Mouse (Mus musculus) thymus, postnatal 4 days (tissue): ENCODE results near the gene Gns.

Experiments
- DNase-seq: peaks from one replicate; pipeline ENCODE4 v3.0.0; 2021

Gene Gns

DNA sequence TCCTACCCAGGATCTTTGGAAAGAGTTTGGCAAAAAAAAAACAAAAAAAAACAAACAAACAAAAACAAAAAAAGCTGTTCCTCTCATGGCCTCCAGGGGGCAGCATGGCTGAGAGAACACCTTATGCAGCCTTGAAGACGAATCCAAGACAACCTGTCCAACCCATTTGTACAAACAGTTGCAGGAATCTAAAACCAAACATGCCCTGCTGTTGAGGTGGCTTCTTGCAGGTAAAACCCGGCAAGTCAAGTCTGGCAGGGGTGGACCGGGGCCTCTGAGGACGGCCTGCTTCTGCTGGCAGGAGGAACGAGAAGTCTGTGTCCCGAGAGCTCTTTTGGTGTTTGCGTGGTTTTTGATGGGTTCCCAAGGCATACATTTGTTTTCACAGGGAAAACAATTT is 44.8 kb downstream of the Gns start:
- peak; percentile 51 for DNase-seq

DNA sequence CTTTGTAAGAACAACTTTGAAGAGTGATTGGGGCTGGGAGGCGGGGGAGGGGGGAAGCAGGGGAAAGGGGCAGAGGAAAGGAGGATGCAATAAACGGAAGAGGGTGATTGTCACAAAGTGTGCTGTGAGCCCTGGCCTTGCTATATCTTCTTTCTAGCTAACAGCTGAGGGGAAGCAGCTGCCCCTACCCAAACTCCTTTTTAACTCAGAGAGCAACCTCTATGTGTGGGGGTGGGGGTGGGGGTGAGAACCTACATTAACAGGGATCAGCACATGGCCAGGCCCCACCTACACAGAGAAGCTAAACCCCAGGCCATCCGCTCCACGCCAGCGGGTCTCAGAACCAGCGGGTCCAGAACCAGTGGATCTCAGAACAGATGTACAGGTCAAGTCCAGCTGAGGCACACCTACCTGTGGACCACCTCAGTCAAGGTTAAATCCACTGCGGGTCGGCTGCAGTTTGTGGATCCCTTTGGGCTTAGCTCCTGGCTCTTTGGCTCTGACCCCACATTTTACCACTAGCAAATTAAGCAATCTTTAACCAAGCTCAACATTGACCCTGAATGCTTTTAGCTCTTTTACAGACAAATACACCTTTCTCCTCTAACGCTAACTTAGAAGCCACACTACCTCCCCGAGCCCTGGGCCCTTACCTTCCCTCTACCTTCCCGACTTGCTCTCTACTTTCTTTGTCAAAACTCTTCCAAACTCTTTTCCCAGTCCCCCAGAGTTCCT is 47.0 kb downstream of the Gns start:
- no peak for DNase-seq

- DNase-seq = no peak
Measured at GRCm38 (mm10) chr10:121412824-121413223, 47.9 kb downstream of the Gns start.

DNA sequence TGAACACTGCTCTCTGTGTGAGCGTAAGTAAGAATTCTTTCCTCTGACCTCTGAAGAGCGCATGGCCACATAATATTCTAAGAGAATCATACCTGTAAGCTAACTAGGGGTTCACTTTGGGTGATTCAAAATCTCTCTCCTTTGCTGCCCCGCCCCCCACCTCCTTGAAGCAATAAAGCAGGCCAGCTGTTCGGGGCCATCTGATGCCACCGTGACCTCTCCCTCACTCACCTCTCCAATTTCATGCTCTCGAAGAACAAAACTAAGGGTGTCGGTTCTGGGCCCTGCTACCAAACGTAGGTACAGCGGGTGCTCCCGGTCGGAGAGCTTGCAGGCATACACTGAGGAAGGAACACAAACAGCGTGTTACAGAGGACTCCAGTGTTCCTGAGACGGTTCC is 49.2 kb downstream of the Gns start:
- no peak for DNase-seq

DNA sequence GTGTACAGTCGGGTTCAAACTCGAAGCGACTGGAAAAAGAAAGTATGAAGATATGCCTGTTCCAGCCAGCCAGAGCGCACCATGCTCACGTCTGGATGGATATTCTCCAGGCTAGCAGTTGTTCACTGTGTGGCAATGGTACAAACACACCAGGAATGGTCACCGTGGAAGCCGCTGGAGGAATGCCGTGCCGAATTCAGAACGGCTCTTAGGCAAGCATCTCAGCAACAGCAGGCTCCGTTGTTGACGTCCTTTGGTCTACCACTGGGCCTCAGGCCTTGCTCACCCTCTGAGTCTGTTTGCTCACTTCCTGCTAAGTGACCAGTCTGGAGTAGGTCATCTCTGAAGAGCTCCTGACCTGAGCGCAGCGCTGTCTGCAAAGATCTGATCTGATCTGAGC is 53.9 kb downstream of the Gns start:
- DNase-seq = no peak

GRCm38 (mm10) chr10:121419640-121420470 is 55.0 kb downstream of the Gns start:
- DNase-seq = peak; percentile 71

GRCm38 (mm10) chr10:121421023-121421422 is 56.1 kb downstream of the Gns start:
- DNase-seq = no peak

- DNase-seq = no peak
Measured at GRCm38 (mm10) chr10:121421657-121422290, 56.9 kb downstream of the Gns start.

DNA sequence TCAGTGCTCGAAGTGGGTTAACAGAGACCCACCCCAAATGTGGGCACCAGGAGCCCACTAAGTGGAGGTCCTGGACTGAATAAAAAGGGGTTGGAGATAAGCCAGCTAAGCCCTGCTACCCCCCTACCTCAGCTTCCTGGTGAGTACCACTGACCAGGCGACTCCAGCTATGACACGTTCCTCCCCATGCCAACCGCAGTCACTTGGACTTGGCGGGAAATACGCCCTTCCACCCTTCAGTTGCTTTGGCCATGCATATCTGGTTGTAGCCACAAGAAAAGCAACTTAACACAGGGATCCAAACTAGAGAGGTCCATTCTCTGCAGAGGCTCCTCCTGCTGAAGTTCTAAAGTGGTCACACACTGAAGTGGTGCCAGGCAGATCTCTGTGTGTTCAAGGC is 57.4 kb downstream of the Gns start:
- no peak for DNase-seq

- DNase-seq = peak; percentile 52
Measured at GRCm38 (mm10) chr10:121423541-121424349, 58.9 kb downstream of the Gns start.

GRCm38 (mm10) chr10:121424455-121424854 is 59.6 kb downstream of the Gns start:
- DNase-seq = no peak

DNA sequence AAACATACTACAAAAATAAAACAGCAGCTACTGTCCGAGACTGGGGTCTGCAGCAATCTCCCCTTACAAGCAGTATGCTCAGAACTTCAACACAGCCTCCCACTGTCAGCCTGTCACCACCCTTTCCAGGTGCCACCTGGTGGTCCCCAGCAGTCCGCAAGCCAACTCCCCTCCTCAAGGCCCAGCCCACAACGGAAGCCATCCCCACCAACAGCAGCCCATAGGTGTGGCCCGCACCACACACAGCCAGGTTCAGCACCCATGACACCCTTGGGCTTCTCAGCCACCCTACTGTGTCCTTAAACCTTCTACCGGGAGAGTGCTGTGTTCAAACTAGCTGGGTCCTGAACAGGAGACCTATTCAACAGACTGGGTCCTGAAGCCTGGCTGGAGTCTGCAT is 60.2 kb downstream of the Gns start:
- DNase-seq = peak; percentile 69

GRCm38 (mm10) chr10:121425506-121426025 is 60.7 kb downstream of the Gns start:
- DNase-seq = no peak

GRCm38 (mm10) chr10:121426458-121427070 is 61.7 kb downstream of the Gns start:
- no peak for DNase-seq

DNA sequence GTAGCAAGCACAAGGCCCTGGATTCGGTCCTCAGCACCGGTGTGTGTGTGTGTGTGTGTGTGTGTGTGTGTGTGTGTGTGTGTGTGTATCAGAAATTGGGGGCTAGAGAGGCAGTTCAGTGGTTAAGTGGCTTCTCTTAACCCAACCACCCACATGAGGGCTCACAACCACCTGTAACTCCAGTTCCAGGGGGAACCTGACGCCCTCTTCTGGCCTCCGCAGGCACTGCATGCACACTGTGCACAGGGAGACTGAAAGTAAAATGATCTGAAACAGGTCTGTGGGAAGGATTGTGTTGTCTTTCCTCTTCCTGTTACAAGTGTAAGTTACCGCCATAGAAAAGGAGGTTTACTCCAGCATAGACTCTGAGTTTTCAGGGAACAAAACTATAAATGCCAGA is 62.2 kb downstream of the Gns start:
- DNase-seq = peak; percentile 86

DNA sequence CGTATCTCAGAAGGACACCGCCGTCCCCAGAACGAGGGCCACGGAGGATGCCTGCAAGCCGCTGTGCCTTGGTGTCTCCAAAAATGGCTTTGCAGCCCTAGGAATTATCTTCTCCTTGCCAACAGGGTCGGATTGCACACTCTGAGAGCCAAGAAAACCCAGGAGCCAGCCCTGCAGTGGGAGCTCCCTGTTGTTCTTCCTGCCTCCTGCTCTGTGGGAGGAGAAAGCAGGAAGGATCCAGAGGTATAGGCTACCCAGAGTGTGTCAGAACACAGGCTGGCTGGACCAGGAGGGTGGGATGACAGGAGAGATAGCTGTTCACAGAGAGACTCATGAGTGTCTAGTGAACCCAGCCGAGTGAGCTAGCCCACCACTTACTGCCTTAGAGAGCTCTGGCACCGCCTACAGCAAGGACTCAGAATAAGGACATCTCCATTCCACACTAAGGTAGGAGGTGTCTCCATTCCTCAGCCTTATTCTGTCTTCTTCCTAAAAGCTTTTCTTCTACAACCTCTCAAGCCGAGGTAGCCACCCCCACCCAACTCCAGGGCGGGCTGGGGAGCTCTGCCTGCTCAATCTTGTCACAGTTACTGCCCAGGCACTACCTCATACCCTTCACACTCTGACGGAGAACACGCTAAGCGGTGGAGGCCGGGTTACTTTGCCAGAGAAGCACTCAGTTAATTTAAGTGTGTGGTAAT is 63.3 kb downstream of the Gns start:
- DNase-seq = no peak

DNA sequence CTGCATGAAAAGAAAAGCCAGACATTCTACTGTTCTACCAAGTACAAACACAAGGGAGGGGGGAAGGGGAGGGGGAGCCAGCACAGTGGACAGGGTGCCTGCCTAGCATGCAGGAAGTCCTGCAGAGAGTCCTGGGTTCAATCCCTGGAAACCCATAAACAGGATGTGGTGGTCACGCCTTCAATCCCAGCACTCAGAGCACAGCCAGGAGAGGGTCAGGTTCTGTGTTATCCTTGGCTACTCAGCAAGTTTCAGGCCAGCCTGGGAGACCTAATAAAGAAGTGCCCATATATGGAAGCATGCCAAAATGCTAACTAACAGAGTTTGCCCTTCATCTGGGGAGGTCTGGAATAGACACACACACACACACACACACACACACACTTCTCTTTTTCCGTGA is 64.2 kb downstream of the Gns start:
- no peak for DNase-seq

GRCm38 (mm10) chr10:121429581-121429980 is 64.7 kb downstream of the Gns start:
- peak; percentile 33 for DNase-seq

DNA sequence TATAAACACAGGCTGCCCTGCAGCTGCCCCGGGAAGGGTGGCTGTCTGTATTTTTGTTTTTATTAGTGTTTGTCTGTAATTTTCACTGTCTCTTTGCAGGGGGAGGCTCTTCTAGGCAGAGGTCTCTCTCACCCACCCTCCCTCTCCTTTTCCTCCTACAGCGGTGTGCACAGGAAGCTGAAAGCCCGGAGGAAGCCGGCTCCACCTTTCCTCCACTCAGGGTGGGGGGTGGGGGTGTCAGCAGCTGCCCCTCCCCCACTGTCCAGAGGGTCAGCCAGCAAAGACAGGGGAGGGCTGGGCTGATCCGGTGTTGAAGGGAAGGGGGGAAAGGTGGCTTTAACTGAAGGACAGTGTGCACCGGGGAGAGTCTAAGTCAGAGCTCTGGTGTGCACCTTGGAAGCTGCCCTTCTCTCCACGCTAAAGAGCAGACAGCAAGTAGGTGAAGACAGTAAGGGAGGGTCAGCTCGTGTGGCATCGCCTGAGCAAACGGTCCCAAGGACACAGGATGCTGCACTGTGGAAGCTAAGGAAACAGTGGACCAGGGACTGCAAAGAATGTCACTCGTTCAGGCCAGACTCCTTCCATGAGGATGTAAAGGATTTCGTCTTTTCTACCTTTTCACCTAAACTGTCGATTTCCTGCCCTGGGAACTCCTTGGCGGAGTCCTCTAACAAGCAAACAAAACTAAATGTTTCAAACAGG is 65.2 kb downstream of the Gns start:
- peak; percentile 60 for DNase-seq

DNA sequence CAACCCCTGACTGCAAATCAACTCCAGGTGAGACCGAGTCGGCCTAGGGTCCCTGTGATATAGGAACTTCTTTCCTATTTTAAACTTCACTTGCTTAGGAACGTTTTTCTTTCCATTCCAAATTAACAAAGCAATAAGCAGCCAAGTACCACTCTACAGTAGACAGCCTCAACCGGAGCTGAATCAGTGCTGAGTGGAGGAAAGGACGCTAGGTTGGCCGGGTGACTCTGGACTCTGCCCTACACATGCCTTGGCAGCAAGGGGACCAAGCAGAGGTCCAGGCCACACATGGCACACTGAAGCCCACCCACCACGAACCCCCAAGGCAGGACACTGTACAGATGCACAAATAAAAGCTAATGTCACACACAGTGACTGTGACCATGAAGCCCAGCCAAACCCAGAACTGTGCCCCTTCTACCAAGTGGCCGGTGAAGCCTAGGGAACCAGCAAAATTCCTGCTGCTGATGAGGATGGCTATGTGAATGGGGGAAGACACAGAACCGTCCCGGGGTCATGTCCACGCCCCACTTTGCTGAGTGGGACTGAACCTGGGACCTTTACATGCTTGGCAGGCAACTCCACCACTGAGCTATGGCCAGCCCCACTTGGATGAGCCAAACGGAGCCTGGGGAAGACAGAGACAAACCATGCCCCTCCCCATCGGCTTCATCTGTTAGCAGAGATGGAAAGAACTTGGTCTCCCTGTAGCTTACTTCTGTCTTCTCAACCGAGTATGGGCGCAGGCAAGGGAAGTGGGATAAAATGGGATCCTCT is 66.1 kb downstream of the Gns start:
- DNase-seq = no peak
